Mouse (Mus musculus): Measurements from ENCODE around the gene Ednra. TPM values are rescaled to one million over a fixed set of nuclear protein-coding genes. Genes with fewer than 3 reads are reported as not detected.

Ednra gene
- polyA plus RNA-seq, 1 experiment, result 1.1 TPM

DNA sequence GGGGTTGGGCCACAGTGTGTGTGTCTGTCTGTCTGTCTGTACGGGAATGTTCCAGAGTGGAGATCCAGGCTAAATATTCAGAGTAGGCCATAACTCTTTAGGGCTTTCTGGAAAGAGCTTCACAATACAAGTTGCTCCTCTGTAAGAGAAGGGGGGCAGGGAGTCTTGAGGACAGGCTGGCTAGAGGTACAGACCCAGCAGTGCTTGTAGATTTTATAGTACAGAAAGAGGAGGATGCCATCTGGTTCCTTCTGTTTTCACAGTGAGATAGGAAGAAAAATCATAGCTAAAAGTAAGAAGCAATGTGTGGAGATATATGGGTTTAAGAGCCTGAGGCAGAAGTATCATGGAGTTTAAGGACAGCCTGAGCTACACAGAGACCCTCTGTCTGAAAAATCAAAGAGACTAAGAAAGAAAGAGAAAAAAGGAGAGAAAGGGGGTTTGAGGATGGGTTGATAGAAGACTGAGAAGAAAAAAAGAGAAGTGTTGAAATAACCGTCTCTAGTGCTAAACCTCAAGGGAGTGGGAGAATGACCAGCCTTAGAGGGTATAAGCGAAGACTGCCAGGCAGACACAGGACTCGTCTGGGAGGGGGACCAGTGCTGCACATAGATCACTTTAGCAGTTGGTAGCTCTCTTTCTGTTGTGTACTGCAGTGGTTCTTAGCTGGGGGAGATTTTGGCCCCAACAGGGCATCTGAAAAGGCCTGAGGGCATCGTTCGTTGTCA lies 16.9 kb upstream of the Ednra start:
- Histone ChIP-seq H3ac (ENCODE audit: control insufficient read depth, insufficient read length) (no peak overlapping the region), H3K4me2 (ENCODE audit: low read depth) (no peak overlapping the region), H3K36me3 (ENCODE audit: control insufficient read depth, insufficient read depth) (no peaks in the 10 kb centered on the region), H3K4me3 (no peak overlapping the region), H3K79me2 (ENCODE audit: control insufficient read depth, insufficient read depth) (no peaks in the 10 kb centered on the region), H3K27me3 (ENCODE audit: control insufficient read depth, insufficient read depth, insufficient read length) (no peaks in the 10 kb centered on the region)
- TF ChIP-seq E2F4 (IDR thresholded peaks at IDR 0.05; ENCODE audit: insufficient read depth) (no peak), REST (IDR thresholded peaks at IDR 0.05; ENCODE audit: insufficient read depth, insufficient read length) (no peak), MYOG (IDR thresholded peaks at IDR 0.05; ENCODE audit: control insufficient read depth in 1 of 3, insufficient read depth in 1 of 3, insufficient read length in 2 of 3, low read depth in 2 of 3) (no peak), TCF3 (IDR thresholded peaks at IDR 0.05; ENCODE audit: insufficient read length, low read depth) (no peak), MYOD1 (IDR thresholded peaks at IDR 0.05; ENCODE audit: control insufficient read depth in 1 of 3, insufficient read length in 2 of 3, low read depth in 2 of 3) (no peak), POLR2A (IDR thresholded peaks at IDR 0.05; ENCODE audit: insufficient read length, low read depth) (no peak), USF1 (IDR thresholded peaks at IDR 0.05; ENCODE audit: low read depth) (no peak), SRF (IDR thresholded peaks at IDR 0.05; ENCODE audit: control insufficient read depth, insufficient read length, low read depth) (no peak), MAX (IDR thresholded peaks at IDR 0.05; ENCODE audit: low read depth) (no peak), CEBPB (IDR thresholded peaks at IDR 0.05; ENCODE audit: insufficient read depth, poor library complexity, severe bottlenecking) (no peak), TCF12 (IDR thresholded peaks at IDR 0.05; ENCODE audit: insufficient read depth, poor library complexity, severe bottlenecking) (no peak), POLR2AphosphoS2 (IDR thresholded peaks at IDR 0.05; ENCODE audit: insufficient read length, low read depth) (no peak)

DNA sequence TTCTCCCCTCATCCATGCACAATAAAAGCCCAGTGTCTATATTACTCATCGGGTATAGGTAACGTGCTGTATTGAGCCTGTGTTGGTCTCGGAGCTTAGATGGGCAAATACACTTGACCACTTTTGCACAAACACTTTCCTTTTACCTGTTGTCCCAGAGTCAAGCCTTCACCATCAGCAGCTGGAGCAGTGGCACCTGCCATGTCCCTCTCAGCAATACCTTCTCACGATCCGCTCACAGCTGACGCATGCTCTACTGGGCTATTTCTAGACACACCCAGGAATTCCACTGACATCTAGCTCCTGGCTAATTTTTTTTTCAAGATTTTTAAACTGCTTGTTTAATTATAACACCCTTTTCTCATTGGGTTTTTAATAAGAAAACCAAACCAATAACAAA lies 14.2 kb upstream of the Ednra start:
- no peaks in the 10 kb centered on the region for H3K27me3 ChIP-seq (ENCODE audit: control insufficient read depth, insufficient read depth, insufficient read length)
- no peak overlapping the region for H3K4me3 ChIP-seq
- peak in 2 of 3 experiments; percentile 50 to 77 for TF ChIP-seq MYOD1 (IDR thresholded peaks at IDR 0.05; ENCODE audit: control insufficient read depth in 1 of 3, insufficient read length in 2 of 3, low read depth in 2 of 3)
- TF ChIP-seq SRF (IDR thresholded peaks at IDR 0.05; ENCODE audit: control insufficient read depth, insufficient read length, low read depth), result no peak
- TF ChIP-seq POLR2A (IDR thresholded peaks at IDR 0.05; ENCODE audit: insufficient read length, low read depth), result no peak
- TF ChIP-seq POLR2AphosphoS2 (IDR thresholded peaks at IDR 0.05; ENCODE audit: insufficient read length, low read depth), result no peak
- no peak for TF ChIP-seq REST (IDR thresholded peaks at IDR 0.05; ENCODE audit: insufficient read depth, insufficient read length)
- TF ChIP-seq E2F4 (IDR thresholded peaks at IDR 0.05; ENCODE audit: insufficient read depth), result no peak
- peak in 1 of 3 experiments; percentile 30 for TF ChIP-seq MYOG (IDR thresholded peaks at IDR 0.05; ENCODE audit: control insufficient read depth in 1 of 3, insufficient read depth in 1 of 3, insufficient read length in 2 of 3, low read depth in 2 of 3)
- H3ac ChIP-seq (ENCODE audit: control insufficient read depth, insufficient read length), result no peak overlapping the region
- H3K4me2 ChIP-seq (ENCODE audit: low read depth), result no peak overlapping the region
- no peaks in the 10 kb centered on the region for H3K79me2 ChIP-seq (ENCODE audit: control insufficient read depth, insufficient read depth)
- H3K36me3 ChIP-seq (ENCODE audit: control insufficient read depth, insufficient read depth), result no peaks in the 10 kb centered on the region

DNA sequence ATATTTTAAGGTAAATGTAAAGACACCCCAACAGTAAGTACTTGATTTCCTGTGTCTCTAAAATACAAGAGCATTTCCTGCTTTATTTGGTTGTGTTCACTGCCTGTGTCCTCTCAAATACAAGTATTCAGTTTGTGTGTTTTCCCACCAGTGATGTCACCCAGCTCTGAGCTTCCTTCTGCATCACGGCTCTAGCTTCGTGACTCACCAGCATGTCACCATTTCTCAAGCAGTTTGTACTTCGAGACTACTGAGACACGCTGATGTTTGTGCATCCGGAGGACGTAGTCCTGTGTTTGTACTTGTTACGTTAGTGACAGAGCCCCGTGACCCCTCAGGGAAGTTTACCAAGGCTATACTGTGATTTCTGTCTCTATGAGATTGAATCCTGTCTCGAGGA lies 13.1 kb upstream of the Ednra start:
- peak overlapping the region; percentile 60 for H3K4me2 ChIP-seq (ENCODE audit: low read depth)
- H3K79me2 ChIP-seq (ENCODE audit: control insufficient read depth, insufficient read depth), result no peaks in the 10 kb centered on the region
- no peak overlapping the region for H3ac ChIP-seq (ENCODE audit: control insufficient read depth, insufficient read length)
- no peaks in the 10 kb centered on the region for H3K36me3 ChIP-seq (ENCODE audit: control insufficient read depth, insufficient read depth)
- H3K4me3 ChIP-seq, result no peak overlapping the region
- no peaks in the 10 kb centered on the region for H3K27me3 ChIP-seq (ENCODE audit: control insufficient read depth, insufficient read depth, insufficient read length)
- TF ChIP-seq E2F4 (IDR thresholded peaks at IDR 0.05; ENCODE audit: insufficient read depth), result no peak
- TF ChIP-seq MYOG (IDR thresholded peaks at IDR 0.05; ENCODE audit: control insufficient read depth in 1 of 3, insufficient read depth in 1 of 3, insufficient read length in 2 of 3, low read depth in 2 of 3), result no peak
- TF ChIP-seq SRF (IDR thresholded peaks at IDR 0.05; ENCODE audit: control insufficient read depth, insufficient read length, low read depth), result no peak

DNA sequence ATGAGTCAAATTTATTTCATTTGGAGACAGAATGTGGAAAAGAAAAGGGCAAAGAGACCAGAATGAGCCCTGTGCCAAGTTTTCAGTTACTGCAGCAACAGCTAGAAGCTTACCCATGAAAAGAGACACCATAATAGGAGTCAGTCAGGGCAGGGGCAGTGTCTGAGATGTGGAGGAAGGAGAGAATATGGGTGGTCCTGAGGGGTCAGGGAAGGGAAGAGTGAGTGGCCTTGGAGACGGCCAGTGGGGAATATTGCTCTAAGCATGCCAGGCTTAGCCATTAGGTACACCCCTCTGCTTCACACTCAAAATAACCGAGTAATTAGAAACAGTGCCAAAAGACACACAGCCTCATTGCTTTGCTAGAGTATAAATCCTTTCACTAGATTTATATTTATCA lies 9.5 kb upstream of the Ednra start:
- H3K4me3 ChIP-seq, result no peak overlapping the region
- no peak overlapping the region for H3ac ChIP-seq (ENCODE audit: control insufficient read depth, insufficient read length)
- H3K79me2 ChIP-seq (ENCODE audit: control insufficient read depth, insufficient read depth), result no peaks in the 10 kb centered on the region
- TF ChIP-seq E2F4 (IDR thresholded peaks at IDR 0.05; ENCODE audit: insufficient read depth) (no peak), MYOD1 (IDR thresholded peaks at IDR 0.05; ENCODE audit: control insufficient read depth in 1 of 3, insufficient read length in 2 of 3, low read depth in 2 of 3) (no peak), POLR2AphosphoS2 (IDR thresholded peaks at IDR 0.05; ENCODE audit: insufficient read length, low read depth) (no peak), MYOG (IDR thresholded peaks at IDR 0.05; ENCODE audit: control insufficient read depth in 1 of 3, insufficient read depth in 1 of 3, insufficient read length in 2 of 3, low read depth in 2 of 3) (no peak), REST (IDR thresholded peaks at IDR 0.05; ENCODE audit: insufficient read depth, insufficient read length) (no peak), MAX (IDR thresholded peaks at IDR 0.05; ENCODE audit: low read depth) (no peak), SRF (IDR thresholded peaks at IDR 0.05; ENCODE audit: control insufficient read depth, insufficient read length, low read depth) (no peak), POLR2A (IDR thresholded peaks at IDR 0.05; ENCODE audit: insufficient read length, low read depth) (no peak), TCF3 (IDR thresholded peaks at IDR 0.05; ENCODE audit: insufficient read length, low read depth) (no peak)
- H3K4me2 ChIP-seq (ENCODE audit: low read depth), result no peak overlapping the region
- no peaks in the 10 kb centered on the region for H3K36me3 ChIP-seq (ENCODE audit: control insufficient read depth, insufficient read depth)
- no peaks in the 10 kb centered on the region for H3K27me3 ChIP-seq (ENCODE audit: control insufficient read depth, insufficient read depth, insufficient read length)

DNA sequence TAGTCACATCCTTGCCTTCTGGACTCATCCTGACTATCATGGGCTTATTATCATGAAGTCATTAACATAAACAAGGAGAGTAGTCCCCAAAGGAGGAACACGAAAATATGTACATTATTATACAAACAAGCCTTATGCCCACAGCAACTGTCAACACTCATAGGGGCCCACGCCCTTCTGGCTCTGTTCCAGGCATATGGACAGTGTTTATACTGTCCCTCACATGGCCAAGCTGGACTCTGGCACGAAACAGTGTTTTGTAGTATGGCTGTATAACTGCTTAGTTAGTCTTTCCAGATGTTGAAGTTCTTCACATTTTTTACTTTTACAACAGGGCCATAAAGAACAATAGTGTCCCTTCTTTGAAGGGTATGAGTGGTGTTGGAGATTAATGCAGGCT lies 8.7 kb upstream of the Ednra start:
- TF ChIP-seq MAX (IDR thresholded peaks at IDR 0.05; ENCODE audit: low read depth) (no peak), CEBPB (IDR thresholded peaks at IDR 0.05; ENCODE audit: insufficient read depth, poor library complexity, severe bottlenecking) (no peak), REST (IDR thresholded peaks at IDR 0.05; ENCODE audit: insufficient read depth, insufficient read length) (no peak), POLR2AphosphoS2 (IDR thresholded peaks at IDR 0.05; ENCODE audit: insufficient read length, low read depth) (no peak), SRF (IDR thresholded peaks at IDR 0.05; ENCODE audit: control insufficient read depth, insufficient read length, low read depth) (no peak), USF1 (IDR thresholded peaks at IDR 0.05; ENCODE audit: low read depth) (no peak), MYOG (IDR thresholded peaks at IDR 0.05; ENCODE audit: control insufficient read depth in 1 of 3, insufficient read depth in 1 of 3, insufficient read length in 2 of 3, low read depth in 2 of 3) (no peak), POLR2A (IDR thresholded peaks at IDR 0.05; ENCODE audit: insufficient read length, low read depth) (no peak), MYOD1 (IDR thresholded peaks at IDR 0.05; ENCODE audit: control insufficient read depth in 1 of 3, insufficient read length in 2 of 3, low read depth in 2 of 3) (no peak), E2F4 (IDR thresholded peaks at IDR 0.05; ENCODE audit: insufficient read depth) (no peak), TCF3 (IDR thresholded peaks at IDR 0.05; ENCODE audit: insufficient read length, low read depth) (no peak), TCF12 (IDR thresholded peaks at IDR 0.05; ENCODE audit: insufficient read depth, poor library complexity, severe bottlenecking) (no peak)
- no peak overlapping the region for H3K4me2 ChIP-seq (ENCODE audit: low read depth)
- H3K4me3 ChIP-seq, result no peak overlapping the region
- no peak overlapping the region for H3ac ChIP-seq (ENCODE audit: control insufficient read depth, insufficient read length)
- H3K36me3 ChIP-seq (ENCODE audit: control insufficient read depth, insufficient read depth), result no peaks in the 10 kb centered on the region
- H3K27me3 ChIP-seq (ENCODE audit: control insufficient read depth, insufficient read depth, insufficient read length), result no peaks in the 10 kb centered on the region
- no peaks in the 10 kb centered on the region for H3K79me2 ChIP-seq (ENCODE audit: control insufficient read depth, insufficient read depth)
